Mouse (Mus musculus): ENCODE data around the gene Szrd1.

DNA sequence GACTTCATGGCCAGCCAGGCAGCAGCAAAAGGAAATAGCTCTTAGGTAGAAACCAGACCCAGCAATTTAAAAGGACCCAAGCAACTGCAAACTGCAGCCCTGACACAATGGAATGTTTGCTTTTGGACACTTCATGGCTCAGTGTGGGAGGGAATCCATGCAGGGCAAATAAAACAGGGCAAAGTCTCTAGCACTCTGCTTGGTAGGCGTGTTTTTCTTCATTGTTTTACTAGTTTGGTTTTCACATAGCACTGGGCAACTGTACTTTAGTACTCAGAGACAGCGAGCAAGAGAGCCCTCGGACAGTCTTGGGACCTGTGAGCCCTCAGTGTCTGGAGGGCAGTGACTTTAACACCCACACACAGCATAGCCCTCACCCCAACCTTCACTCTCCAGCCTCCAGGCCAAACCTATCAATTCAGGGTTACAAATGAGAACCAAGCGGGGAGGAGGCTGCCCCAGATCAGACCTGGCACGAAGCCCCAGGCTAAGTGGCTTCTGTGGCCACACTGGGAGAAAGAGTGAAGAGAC is 8.0 kb downstream of the Szrd1 start:
- no peak for TF ChIP-seq CTCF (IDR thresholded peaks at IDR 0.05; ENCODE audit: borderline replicate concordance, insufficient read depth, low read length)
- TF ChIP-seq POLR2A (IDR thresholded peaks at IDR 0.05; ENCODE audit: low read depth, low read length): no peak

Measured in embryonic fibroblast, embryonic 13.5 days (primary cell).